Mouse (Mus musculus) cerebellum, adult 2 months (tissue): ENCODE measurements at regions not wholly inside any gene's neighbourhood (a gene's known extent, or its start where the extent isn't known, plus 50 kb on each side); places are given as distances from the start of the nearest gene placed in this dataset.

Experiments used
- CTCF ChIP-seq: fragments of 200-500 bp; IDR thresholded peaks from 2 replicates; pipeline ENCODE4 v1.5.1; 2011; ENCODE audit warnings: low read depth, mild to moderate bottlenecking, control low read depth, low read length, moderate library complexity, borderline replicate concordance; ENCODE audit not compliant: insufficient read depth
- POLR2A ChIP-seq: fragments of 200-500 bp; IDR thresholded peaks from 2 replicates; pipeline ENCODE4 v1.6.1; 2011; ENCODE audit warnings: low read length, control low read depth, borderline replicate concordance; ENCODE audit not compliant: insufficient read depth

DNA sequence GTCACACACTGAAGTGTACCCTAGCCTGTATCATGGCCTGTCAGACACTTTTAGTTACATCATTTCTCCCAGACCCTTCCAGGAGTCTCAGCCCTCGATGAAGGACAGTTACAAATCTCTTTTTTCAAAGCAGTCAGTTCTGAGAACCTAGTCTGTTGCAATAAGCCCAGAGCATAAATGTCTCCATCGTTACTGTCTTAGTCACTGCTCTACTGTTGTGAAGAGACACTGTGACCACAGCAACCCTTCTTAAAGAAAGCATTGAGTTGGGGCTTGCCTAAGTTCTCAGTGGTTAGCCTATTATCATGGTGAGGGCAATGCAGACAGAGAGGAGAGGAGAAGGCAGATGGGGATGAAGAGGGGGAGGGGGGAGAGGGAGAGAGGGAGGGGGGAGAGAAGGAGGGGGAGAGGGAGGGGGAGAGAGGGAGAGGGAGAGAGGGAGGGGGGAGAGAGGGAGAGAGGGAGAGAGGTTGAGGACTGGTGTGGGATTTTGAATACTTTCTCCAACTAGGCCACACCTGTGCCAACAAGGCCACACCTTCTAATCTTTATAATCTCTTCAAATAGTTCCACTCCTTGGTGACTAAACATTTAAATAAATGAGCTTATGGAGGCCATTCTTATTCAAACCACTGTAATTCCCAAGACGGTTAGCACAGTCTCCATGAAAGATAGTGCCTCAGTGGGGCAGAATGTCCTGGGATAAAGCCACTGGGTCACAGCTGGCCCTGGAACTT is 259.4 kb downstream of the Kcnrg start:
- TF ChIP-seq CTCF = no peak
- TF ChIP-seq POLR2A = no peak
